Comparison of ENCODE assay signal across 12 mouse cellular contexts in the genomic region with DNA sequence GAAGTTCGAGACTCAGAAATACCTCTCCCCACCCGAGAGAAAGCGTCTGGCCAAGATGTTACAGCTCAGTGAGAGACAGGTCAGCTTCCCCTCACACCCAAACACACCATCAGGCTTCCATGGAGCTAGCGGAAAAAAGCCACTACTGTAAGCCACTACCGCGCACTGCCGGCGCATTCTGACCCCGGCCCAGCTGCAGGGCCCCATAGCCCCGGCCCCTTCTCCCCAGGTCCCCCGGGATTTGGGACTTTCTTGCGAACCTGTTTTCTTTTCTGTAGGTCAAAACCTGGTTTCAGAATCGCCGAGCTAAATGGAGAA. TPM values are rescaled to one million over a fixed set of nuclear protein-coding genes. Genes with fewer than 3 reads are reported as not detected.
A peak's percentile ranks its signal among the peaks of the same experiment; 100 is the strongest.
DNase-seq lines count a peak whose midpoint lies in the region; ATAC-seq and TF ChIP-seq lines count a peak whose summit lies in the region.
"Had no signal": no experiment of that assay in that cellular context is flagged by ENCODE, and none has a peak within 500 bp of the region (broad histone marks: within the 10 kb centered on the region; RNA-seq: fewer than 3 reads in every experiment).

No protein-coding gene starts in this region.

- DNase-seq in limb, embryonic 11.5 days (ENCODE audit: low spot score), result peak; percentile 45
- DNase-seq in limb, embryonic 10.5 days (ENCODE audit: low spot score), result no peak
- no peak for DNase-seq in G1E (ENCODE audit: low spot score)
- DNase-seq in embryo, embryonic 10.5 days (ENCODE audit: low spot score), result peak; percentile 51
- DNase-seq in left cerebral cortex, postnatal 10 days (ENCODE audit: extremely low spot score in 1 of 2, low spot score in 2 of 2), result no peak
- no peak for DNase-seq in yolk sac, embryonic 10.5 days (ENCODE audit: low spot score)
- DNase-seq: gastrocnemius, postnatal 36 days; thymus, postnatal 36 days had no signal

- no peak for ATAC-seq in limb, embryonic 11.5 days (ENCODE audit: insufficient number of reproducible peaks, low FRiP score, low TSS enrichment, low read depth)
- ATAC-seq in G1E (ENCODE audit: extremely low read depth, insufficient number of reproducible peaks, low FRiP score, poor library complexity, severe bottlenecking), result no peak
- no peak for ATAC-seq in liver, embryonic 16.5 days (ENCODE audit: low read depth)
- ATAC-seq: Patski had no signal

- no peak for TF ChIP-seq CTCF in G1E (IDR thresholded peaks at IDR 0.05; ENCODE audit: low read depth, low read length)

- H3K4me1 ChIP-seq in limb, embryonic 11.5 days (ENCODE audit: control insufficient read depth, insufficient read depth, low read length), result peaks cover 14% of the 10 kb centered on the region
- H3K4me1 ChIP-seq in limb, embryonic 10.5 days, result peaks cover 39% of the 10 kb centered on the region
- peaks cover 64% of the 10 kb centered on the region for H3K4me1 ChIP-seq in G1E (ENCODE audit: insufficient read depth, low read depth, low read length)
- peaks cover 3% of the 10 kb centered on the region for H3K4me1 ChIP-seq in liver, embryonic 16.5 days (ENCODE audit: control insufficient read depth, low read depth, low read length)

- H3K27ac ChIP-seq in limb, embryonic 11.5 days (replicated peaks; ENCODE audit: low read depth, low read length), result no peak overlapping the region
- no peak overlapping the region for H3K27ac ChIP-seq in limb, embryonic 10.5 days
- H3K27ac ChIP-seq in liver, embryonic 16.5 days (ENCODE audit: low read length), result peak overlapping the region; percentile 22
- H3K27ac ChIP-seq: limb, embryonic 15.5 days had no signal

- intact Hi-C loops in left cerebral cortex, postnatal 10 days (cut with DNase I), result loop anchor here (5.0 kb wide), 1 partner anchor 70 kb away; no protein-coding TSS in a partner anchor

- no peaks in the 10 kb centered on the region for H3K9me3 ChIP-seq in limb, embryonic 11.5 days (ENCODE audit: control insufficient read depth, low read length)
- no peaks in the 10 kb centered on the region for H3K9me3 ChIP-seq in limb, embryonic 10.5 days (replicated peaks)
- H3K9me3 ChIP-seq in G1E (replicated peaks), result peaks cover 6% of the 10 kb centered on the region; the same call in 1 of the 2 replicates
- H3K9me3 ChIP-seq in liver, embryonic 16.5 days (replicated peaks; ENCODE audit: control insufficient read depth, low read length), result no peaks in the 10 kb centered on the region
- H3K9me3 ChIP-seq: limb, embryonic 15.5 days had no signal

- no peak overlapping the region for H3K4me3 ChIP-seq in limb, embryonic 11.5 days (ENCODE audit: low read depth, low read length)
- H3K4me3 ChIP-seq in limb, embryonic 10.5 days, result no peak overlapping the region
- peak overlapping the region; percentile 59; the same call in 1 of the 2 replicates for H3K4me3 ChIP-seq in G1E (ENCODE audit: low read depth, low read length)
- peak overlapping the region; percentile 74 for H3K4me3 ChIP-seq in liver, embryonic 16.5 days (ENCODE audit: low read depth, low read length)
- H3K4me3 ChIP-seq: limb, embryonic 15.5 days; myocyte had no signal

- no peak overlapping the region for H3K9ac ChIP-seq in limb, embryonic 11.5 days (ENCODE audit: low read length)
- H3K9ac ChIP-seq in liver, embryonic 16.5 days (ENCODE audit: low read depth, low read length), result peak overlapping the region; percentile 1; the same call in 1 of the 2 replicates
- H3K9ac ChIP-seq: limb, embryonic 15.5 days had no signal

- no peak overlapping the region for H3K4me2 ChIP-seq in limb, embryonic 11.5 days (ENCODE audit: low read depth, severe bottlenecking)
- peak overlapping the region; percentile 66 for H3K4me2 ChIP-seq in liver, embryonic 16.5 days (ENCODE audit: low read depth, low read length)
- H3K4me2 ChIP-seq: limb, embryonic 15.5 days had no signal

- H3K27me3 ChIP-seq in limb, embryonic 11.5 days (ENCODE audit: control insufficient read depth, insufficient read depth, low read length), result peaks cover 61% of the 10 kb centered on the region
- H3K27me3 ChIP-seq in limb, embryonic 10.5 days (ENCODE audit: low read depth, poor library complexity, severe bottlenecking), result peaks cover 94% of the 10 kb centered on the region
- peaks cover 5% of the 10 kb centered on the region; the same call in 1 of the 2 replicates for H3K27me3 ChIP-seq in G1E (ENCODE audit: insufficient read depth, low read length)
- H3K27me3 ChIP-seq in liver, embryonic 16.5 days (ENCODE audit: control insufficient read depth, insufficient read depth, low read depth, low read length), result peaks cover 50% of the 10 kb centered on the region

- no peaks in the 10 kb centered on the region for H3K36me3 ChIP-seq in limb, embryonic 11.5 days (ENCODE audit: control insufficient read depth, insufficient read depth, low read length)
- H3K36me3 ChIP-seq in limb, embryonic 10.5 days, result no peaks in the 10 kb centered on the region
- H3K36me3 ChIP-seq in G1E (replicated peaks), result peaks cover 62% of the 10 kb centered on the region
- no peaks in the 10 kb centered on the region for H3K36me3 ChIP-seq in liver, embryonic 16.5 days (ENCODE audit: control insufficient read depth, insufficient read depth)
- H3K36me3 ChIP-seq: limb, embryonic 15.5 days had no signal

- 1% methylated on average over 14 of the region's 14 CpGs for WGBS in limb, embryonic 11.5 days
- 3% methylated on average over 14 of the region's 14 CpGs for WGBS in limb, embryonic 10.5 days
- 23% methylated on average over 14 of the region's 14 CpGs for WGBS in liver, embryonic 16.5 days (ENCODE audit: insufficient replicate concordance)

RNA-seq across cellular contexts. Expression of gene Hhex, which starts 2.6 kb away (rescaled TPM):
- polyA plus RNA-seq in limb, embryonic 11.5 days (2014; fragmentation: Nextera tagmentation; extraction: Ambion mirVana), result 4.7 and 4.8 TPM in 2 replicates
- 6.8 and 7.2 TPM in 2 replicates for polyA plus RNA-seq in limb, embryonic 10.5 days (2016; fragmentation: Nextera tagmentation; extraction: Ambion mirVana)
- total RNA-seq in G1E (2014; fragmentation: Nextera tagmentation) (70.5 and 74.0 TPM in 2 replicates), G1E (2017) (33.6 and 45.2 TPM in 2 replicates)
- polyA plus RNA-seq in G1E (2012), result 214 and 327 TPM in 2 replicates
- 34.2 and 34.6 TPM in 2 replicates for polyA plus RNA-seq in liver, embryonic 16.5 days (2015; fragmentation: Nextera tagmentation; extraction: Ambion mirVana)
- 1 to 10 TPM; 2.8 to 3.4 TPM for total RNA-seq in left cerebral cortex, postnatal 10 days (2021)

Comparison
In these comparisons a context has a peak if more than half of its experiments do, and no peak if none do; other contexts are left out.
1. DNase-seq: peak in limb, embryonic 11.5 days (single experiment) and embryo, embryonic 10.5 days (single experiment); none in limb, embryonic 10.5 days (single experiment), G1E (single experiment), left cerebral cortex, postnatal 10 days (0 of 2) and yolk sac, embryonic 10.5 days (single experiment).
2. H3K4me3 ChIP-seq: peak in G1E (single experiment) and liver, embryonic 16.5 days (single experiment); none in limb, embryonic 11.5 days (single experiment) and limb, embryonic 10.5 days (single experiment).